Mouse (Mus musculus) bone marrow macrophage, adult 2 months (primary cell): Measurements from ENCODE around the gene E330034G19Rik. TPM values are rescaled to one million over a fixed set of nuclear protein-coding genes. Genes with fewer than 3 reads are reported as not detected.

Experiments
- H3K27ac ChIP-seq: 2 replicates; pipeline ENCODE4 v1.5.1; 2012; ENCODE audit warnings: low read depth, low read length; ENCODE audit not compliant: insufficient read depth
- H3K4me1 ChIP-seq: 2 replicates; pipeline ENCODE4 v1.6.1; 2012; ENCODE audit warnings: low read length; ENCODE audit not compliant: control insufficient read depth, insufficient read depth
- H3K4me3 ChIP-seq: 2 replicates; pipeline ENCODE4 v1.5.1; 2012; ENCODE audit warnings: mild to moderate bottlenecking, low read length, moderate library complexity; ENCODE audit not compliant: insufficient read depth
- CTCF ChIP-seq: IDR thresholded peaks from 2 replicates; pipeline ENCODE4 v1.5.1; 2012; ENCODE audit warnings: low read depth, mild to moderate bottlenecking, low read length, moderate library complexity
- POLR2A ChIP-seq: IDR thresholded peaks from 2 replicates; pipeline ENCODE4 v1.6.1; 2012; ENCODE audit warnings: mild to moderate bottlenecking, low read depth, low read length, borderline replicate concordance
- polyA plus RNA-seq: library from polyadenylated mRNA; stranded (reverse); fragments of >200 nt; gene quantifications from 2 replicates; pipeline ENCODE4 v1.2.4, GENCODE M21; 2012; ENCODE audit not compliant: missing spikeins, insufficient read depth, insufficient read length

Gene E330034G19Rik
- not detected in 2 replicates for polyA plus RNA-seq

- Histone ChIP-seq H3K4me3 (no peak within 1 kb of the TSS), H3K4me1 (no peaks in the 10 kb centered on the region), H3K27ac (no peak within 1 kb of the TSS)
- TF ChIP-seq CTCF (no peak), POLR2A (no peak)
Measured at GRCm38 (mm10) chr14:24292914-24293313, at the start of gene E330034G19Rik. Gene E330034G19Rik (plus strand): TSS chr14:24293214.

GRCm38 (mm10) chr14:24244330-24245176 lies 48.5 kb upstream of the E330034G19Rik start:
- no peak overlapping the region for H3K27ac ChIP-seq
- no peak overlapping the region for H3K4me3 ChIP-seq
- H3K4me1 ChIP-seq = no peaks in the 10 kb centered on the region
- no peak for TF ChIP-seq CTCF
- no peak for TF ChIP-seq POLR2A

- Histone ChIP-seq H3K4me1 (no peaks in the 10 kb centered on the region), H3K27ac (no peak within 1 kb of the TSS), H3K4me3 (peak within 1 kb of the TSS; percentile 20)
- TF ChIP-seq POLR2A = no peak
- TF ChIP-seq CTCF = no peak
Measured at GRCm38 (mm10) chr14:24245177-24246081, 47.6 kb upstream of the E330034G19Rik start, which contains the start of gene Dlg5. Gene Dlg5 (minus strand): TSS chr14:24245920.

- Histone ChIP-seq H3K4me3 (no peak overlapping the region), H3K27ac (no peak overlapping the region), H3K4me1 (no peaks in the 10 kb centered on the region)
- TF ChIP-seq POLR2A (no peak), CTCF (no peak)
Measured at GRCm38 (mm10) chr14:24249926-24250325, 43.1 kb upstream of the E330034G19Rik start.

- TF ChIP-seq CTCF = no peak
- TF ChIP-seq POLR2A = no peak
- Histone ChIP-seq H3K27ac (no peak overlapping the region), H3K4me3 (no peak overlapping the region), H3K4me1 (no peaks in the 10 kb centered on the region)
Measured at GRCm38 (mm10) chr14:24251326-24251725, 41.7 kb upstream of the E330034G19Rik start.

GRCm38 (mm10) chr14:24253611-24254202 lies 39.3 kb upstream of the E330034G19Rik start:
- Histone ChIP-seq H3K27ac (no peak overlapping the region), H3K4me1 (no peaks in the 10 kb centered on the region), H3K4me3 (no peak overlapping the region)
- TF ChIP-seq CTCF (no peak), POLR2A (no peak)

GRCm38 (mm10) chr14:24255956-24256355 lies 37.1 kb upstream of the E330034G19Rik start:
- TF ChIP-seq CTCF = no peak
- TF ChIP-seq POLR2A = no peak
- no peak overlapping the region for H3K4me3 ChIP-seq
- H3K27ac ChIP-seq = no peak overlapping the region
- no peaks in the 10 kb centered on the region for H3K4me1 ChIP-seq

GRCm38 (mm10) chr14:24260391-24260790 lies 32.6 kb upstream of the E330034G19Rik start:
- TF ChIP-seq CTCF (no peak), POLR2A (no peak)
- no peaks in the 10 kb centered on the region for H3K4me1 ChIP-seq
- no peak overlapping the region for H3K4me3 ChIP-seq
- H3K27ac ChIP-seq = no peak overlapping the region

GRCm38 (mm10) chr14:24262382-24262781 lies 30.6 kb upstream of the E330034G19Rik start:
- TF ChIP-seq POLR2A (no peak), CTCF (no peak)
- H3K4me1 ChIP-seq = no peaks in the 10 kb centered on the region

More at GRCm38 (mm10) chr14:24262382-24262781, 30.6 kb upstream of the E330034G19Rik start:
- no peak overlapping the region for H3K27ac ChIP-seq
- H3K4me3 ChIP-seq = no peak overlapping the region
